Mouse (Mus musculus) layer of hippocampus, adult 8-10 months (tissue): ENCODE results near the gene Cisd1. TPM values are rescaled to one million over a fixed set of nuclear protein-coding genes. Genes with fewer than 3 reads are reported as not detected.

Experiments
- DNase-seq, 2 experiments: peaks; one replicate each; pipeline ENCODE4 v3.0.0; 2022; ENCODE audit warnings: low spot score in 2 of 2
- total RNA-seq, 4 experiments: library from RNA; stranded (reverse); gene quantifications; 2 replicates each; pipeline ENCODE4 v1.2.4; 2022

The Cisd1 gene
- total RNA-seq, 4 experiments from 2014 or later, result 117 to 140 (median 130) TPM

DNA sequence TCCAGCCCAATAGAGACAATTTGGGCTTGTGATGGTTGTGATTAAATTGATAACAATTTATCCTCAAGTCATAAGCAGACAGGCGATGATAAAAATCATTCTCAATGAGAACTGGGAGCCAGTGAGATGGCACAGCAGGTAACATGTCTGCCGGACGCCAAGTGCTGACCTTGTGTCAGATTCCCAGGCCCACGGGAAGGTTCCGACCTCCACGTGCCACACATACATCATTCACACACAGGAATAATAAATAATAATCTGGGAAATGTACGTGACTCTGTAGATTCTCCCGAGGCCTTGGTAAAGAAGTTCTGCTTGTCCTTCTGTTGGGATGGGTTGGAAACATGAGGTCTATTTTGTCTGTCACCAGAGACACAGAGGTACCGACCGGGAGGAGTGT is 17.4 kb downstream of the Cisd1 start:
- no peak for DNase-seq

DNA sequence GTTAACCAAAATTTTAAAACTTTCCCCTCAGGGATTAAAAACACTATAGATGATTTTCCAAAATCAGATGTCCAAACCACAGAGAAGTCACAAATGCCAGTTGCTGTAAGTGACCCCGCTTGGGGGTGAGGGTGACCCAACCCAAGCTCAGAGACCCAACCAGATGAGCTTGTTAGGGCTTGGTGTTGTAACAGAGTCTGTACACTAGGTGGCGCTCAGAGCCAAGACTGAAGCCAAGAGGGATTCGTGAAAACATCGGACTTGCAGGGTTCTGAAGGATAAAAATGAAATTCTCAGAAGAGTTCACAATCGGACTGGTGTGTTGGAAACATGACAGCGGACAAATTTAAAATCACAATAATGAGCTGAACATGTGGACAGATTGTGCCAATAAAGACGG is 18.0 kb downstream of the Cisd1 start:
- peak in 1 of 2 experiments; percentile 77 for DNase-seq

DNA sequence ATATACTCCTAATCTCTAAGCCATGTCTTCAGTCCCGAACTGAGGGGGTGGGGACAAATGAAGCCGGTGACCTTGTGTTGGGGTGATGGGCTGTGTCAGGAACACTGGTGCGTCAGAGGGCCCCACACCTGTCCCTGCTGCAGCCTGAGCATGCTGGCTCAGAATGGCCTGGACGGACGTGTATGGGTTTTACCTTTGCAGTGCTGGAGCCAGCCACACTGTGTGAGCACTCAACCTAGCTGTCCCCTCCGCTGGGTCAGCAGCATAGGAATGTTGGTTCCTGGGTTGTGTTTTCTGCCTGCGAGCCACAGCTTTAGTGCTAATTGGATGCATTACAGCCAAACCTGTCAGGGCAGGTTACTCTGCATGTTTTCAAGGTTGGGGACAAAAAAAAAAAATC is 18.6 kb downstream of the Cisd1 start:
- no peak for DNase-seq

DNA sequence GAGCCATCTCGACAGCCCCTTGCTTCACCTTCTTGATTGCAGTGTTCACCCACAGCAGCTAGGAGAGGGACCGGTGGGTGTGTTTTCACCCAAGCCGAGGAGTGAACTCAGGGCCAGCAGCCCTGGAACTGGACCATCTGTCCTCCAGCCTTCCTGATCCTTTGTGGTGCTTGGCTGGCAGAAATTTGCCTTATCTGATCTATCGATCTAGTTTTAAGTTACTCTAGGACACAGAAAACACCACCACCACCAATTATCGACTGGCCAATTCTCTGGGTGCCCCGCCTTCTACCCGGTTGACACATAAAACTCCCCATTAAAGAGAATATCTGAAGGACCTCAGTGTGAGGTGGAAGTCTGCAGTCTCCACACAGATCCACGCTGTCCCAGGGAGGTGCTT is 21.1 kb downstream of the Cisd1 start:
- no peak for DNase-seq

DNA sequence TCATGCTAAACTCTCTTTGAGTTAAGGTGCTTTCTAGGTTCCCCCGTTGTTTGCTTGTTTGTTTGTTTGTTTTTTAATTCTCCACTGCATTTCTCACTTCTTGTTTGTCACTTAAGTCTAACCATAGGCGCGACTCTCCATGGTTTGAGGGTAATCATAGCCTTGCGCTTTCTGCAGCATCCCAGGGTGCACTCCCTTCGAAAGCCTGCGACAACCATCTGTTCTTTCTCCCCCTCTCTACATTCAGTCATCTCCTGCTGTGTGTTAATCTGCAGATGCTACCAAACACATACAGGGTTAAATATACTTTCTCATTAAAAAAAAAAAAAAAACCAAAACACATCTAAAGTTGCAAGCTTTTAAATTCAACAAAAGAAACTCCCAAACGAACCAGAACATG is 28.3 kb downstream of the Cisd1 start:
- DNase-seq, result no peak

DNA sequence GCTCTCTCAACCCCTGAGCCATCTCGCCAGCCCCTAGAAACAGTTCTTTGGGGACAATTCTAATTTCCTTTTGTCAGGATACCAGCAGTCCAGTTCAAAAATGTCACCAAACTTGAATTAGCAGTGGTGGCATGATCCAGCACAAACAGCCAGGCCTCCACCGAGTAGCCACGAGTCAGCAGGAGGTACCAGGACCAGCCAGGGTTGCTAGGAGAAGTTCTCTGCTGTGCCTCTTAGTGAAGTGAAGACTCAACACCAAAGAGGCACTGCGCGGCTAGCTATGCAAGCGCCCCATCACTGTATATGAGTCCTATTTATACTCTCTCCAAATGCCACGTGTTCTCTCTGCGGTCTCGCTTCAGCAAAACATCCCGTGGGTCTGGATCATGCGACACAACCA is 28.7 kb downstream of the Cisd1 start:
- no peak for DNase-seq

DNA sequence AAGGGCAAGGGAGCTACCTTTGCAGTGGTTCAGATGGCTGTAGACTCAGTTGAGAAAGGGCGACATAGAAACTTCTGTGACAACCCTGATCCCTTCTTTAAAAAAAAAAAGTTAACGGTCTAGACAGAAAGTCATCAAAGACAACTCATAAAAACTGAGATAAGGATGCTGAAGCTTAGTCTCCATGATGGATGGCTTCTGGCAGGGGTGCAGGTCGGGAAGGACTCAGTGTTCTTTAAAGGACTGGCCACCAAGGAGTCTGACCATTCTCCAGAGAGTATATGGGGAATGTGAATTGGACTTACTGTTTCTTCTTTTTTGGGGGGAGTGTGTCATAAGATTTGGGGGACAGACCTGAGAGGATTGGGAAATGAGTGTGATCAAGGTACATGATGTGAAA is 30.2 kb downstream of the Cisd1 start:
- DNase-seq, result no peak

DNA sequence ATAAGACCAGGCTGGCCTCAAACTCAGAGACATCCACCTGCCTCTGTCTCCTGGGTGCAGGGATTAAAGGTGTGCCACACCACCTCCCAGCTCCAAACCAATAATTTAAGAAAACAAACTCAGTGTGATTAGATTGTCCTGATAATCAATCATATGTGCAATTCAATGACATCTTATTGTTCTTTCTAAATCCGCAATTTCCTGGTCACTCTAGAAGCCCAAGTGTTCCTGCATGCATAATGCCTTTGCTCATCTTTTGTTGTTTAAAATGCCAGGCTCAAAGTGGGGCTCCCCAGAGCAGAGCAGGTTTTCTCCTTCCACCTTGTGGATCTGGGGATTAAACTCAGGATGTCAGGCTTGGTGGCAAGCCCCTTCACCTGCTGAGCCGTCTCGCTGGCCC is 34.5 kb downstream of the Cisd1 start:
- no peak for DNase-seq

DNA sequence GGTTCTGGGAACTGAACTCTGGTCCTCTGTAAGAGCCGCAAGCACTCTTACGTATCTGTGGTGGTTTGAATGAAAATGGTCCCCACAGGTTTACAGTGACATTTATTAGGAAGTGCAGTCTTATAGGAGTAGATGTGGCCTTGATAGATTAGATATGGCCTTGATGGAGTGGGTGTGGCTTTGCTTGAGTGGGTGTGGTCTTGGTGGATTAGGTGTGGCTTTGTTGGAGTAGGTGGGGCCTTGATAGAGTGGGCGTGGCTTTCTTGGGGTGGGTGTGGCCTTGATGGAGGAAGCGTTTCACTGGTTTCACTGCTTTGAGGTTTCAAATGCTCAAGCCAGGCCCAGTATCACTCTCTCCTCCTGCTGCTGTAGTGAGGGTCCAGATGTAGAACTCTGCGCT is 36.6 kb downstream of the Cisd1 start:
- no peak for DNase-seq

DNA sequence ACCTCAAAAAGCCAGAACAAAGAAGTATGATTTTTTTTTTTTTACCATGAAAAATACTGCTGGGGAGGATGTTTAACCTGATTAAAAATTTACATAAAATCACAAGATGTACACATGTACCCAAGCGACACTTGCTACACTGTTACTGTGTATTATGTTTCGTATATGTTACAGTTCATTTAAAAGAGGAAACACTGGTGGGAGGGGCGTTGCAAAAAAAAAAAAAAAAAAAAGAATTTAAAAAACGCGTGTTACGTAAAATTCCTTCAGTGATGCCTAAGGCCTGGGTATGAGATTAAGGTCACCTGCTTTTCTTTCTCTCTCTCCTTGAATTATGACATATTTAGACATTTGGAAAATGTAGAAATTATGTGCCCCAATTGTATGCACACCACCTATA is 38.0 kb downstream of the Cisd1 start:
- DNase-seq, result no peak

DNA sequence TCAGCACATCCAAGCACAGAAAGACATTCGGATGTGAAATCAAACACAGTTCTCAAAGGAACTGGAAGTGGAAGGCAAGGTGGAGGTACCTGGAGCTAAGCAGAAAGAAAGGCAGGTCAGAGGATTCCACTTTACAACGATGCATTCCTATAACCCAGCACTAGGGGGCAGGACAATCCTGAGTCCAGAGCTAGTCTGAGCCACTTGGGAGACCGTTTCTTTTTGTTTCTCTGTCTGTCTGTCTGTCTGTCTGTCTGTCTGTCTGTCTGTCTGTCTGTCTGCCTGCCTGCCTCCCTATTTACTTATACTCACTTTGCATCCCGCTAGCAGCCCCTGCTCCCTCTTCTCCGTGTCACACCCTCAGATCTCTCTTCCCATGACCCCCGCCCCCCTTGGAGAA is 38.6 kb downstream of the Cisd1 start:
- DNase-seq, result no peak

DNA sequence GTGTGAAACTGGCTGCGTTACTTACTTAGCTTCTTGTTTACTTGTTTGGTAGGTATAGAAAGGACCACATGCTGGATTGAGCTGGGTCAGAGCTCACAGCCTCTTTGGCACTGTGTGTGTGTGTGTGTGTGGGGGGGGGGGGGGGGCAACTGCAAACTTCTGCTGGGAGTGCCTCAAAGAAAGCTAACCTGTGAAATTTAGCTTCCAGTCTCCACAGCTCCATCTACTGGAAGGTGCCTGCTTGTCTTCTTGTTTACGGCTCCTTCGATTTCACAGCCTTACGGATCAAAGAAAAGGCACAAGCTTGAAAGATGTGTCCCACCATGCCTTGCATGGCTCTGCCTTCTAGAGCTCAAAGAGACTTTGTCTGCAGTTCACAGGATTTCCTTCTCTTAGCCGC is 42.3 kb downstream of the Cisd1 start:
- no peak for DNase-seq

DNA sequence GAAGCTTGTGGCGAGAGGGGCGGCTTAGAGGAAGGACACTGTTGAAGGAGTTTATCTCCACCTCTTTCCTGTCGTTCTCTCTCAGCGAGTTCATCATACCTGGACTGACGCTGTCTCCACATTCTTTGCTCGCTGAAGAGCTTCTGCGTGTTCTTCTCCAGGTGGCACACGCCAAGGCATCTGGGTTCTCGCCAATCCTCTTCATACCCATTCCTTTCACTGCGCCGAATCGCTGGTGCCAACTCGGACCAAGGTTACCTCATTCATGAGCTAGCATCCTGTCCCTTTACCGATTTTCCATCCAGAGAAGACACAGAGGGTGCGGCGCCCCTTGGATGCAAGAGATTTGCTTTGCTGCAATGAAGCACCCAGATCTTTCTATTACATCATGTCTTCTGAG is 44.6 kb downstream of the Cisd1 start:
- DNase-seq, result no peak

DNA sequence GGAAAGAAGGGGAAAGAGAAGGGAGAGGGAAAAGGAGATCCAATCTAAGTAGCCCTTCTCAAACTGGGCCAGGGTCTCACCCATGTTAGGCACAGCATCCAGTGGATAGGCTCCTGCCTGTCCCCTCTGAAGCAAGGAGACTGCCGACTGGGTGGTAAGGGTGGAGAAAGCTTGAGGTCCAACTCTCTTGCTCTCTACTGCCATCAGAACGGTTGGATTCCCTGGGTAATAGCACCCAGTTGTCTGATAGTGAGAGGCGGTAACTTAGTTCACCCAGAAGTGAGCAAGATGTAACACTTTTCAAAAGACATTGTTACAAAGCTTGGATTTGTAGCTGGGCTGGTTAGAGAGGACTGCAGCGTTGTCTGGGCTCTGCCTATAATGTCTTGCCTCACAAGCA is 51.5 kb downstream of the Cisd1 start:
- DNase-seq, result no peak

DNA sequence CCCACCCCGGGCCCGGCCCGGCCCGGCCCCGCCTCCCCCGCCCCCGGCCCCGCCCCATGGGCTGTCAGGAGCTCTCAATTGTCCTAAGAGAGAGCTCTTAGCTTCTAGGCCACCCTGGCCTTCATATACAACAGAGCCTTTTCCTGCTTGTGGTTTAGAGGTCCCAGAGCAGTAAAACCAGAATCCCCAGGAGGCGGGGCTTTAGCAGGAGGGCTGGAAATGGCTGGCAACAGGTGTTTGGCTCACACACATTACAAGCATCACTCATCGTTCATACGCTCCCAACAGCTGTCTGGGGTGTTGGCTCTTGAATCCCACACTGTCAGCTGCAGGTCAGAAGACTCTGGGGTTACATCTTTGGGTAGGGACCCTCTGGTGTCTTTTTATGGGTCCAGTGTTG is 52.5 kb downstream of the Cisd1 start:
- no peak for DNase-seq

DNA sequence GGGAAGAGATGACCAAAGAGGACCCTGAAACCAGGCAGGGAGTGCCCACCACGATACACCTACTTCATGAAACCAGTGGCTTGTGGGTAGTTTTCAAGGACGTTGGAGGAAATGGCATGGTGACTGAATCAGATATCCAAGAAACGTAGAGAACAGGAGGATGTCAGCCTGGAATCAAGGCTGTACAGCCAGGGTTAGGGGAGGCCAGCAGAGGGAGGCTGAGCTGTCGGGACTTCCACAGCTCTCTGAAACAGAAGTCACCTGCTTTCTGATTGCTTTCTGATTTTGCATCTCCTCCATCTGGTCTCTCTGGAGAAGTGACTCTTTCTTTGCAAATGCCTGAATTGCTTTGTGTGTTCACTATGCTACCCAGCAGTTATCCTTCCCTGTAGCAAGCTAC is 53.0 kb downstream of the Cisd1 start:
- DNase-seq, result no peak

DNA sequence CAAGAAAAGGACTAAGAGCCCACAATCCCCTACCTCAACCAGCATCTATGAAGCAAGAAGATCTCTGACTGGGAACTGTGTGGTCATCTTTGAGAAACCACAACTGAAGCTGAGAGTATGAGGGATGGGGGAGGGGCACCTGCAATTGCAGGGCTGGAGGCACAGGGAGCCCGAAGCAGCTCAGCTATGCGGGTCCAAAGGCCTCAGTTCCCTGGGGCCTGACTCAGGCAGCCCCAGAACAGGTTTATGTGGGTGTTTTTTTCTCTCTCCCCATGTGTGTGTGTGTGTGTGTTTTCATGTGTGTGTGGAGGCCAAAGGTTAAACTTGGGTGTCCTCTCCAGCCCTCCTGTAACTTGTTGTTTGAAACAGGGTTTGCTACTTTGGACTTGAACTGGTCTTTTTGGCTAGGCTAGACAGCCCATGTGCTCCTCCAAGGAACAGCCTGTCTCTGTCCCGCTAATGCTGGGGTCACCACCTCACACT is 53.5 kb downstream of the Cisd1 start:
- DNase-seq, result no peak

DNA sequence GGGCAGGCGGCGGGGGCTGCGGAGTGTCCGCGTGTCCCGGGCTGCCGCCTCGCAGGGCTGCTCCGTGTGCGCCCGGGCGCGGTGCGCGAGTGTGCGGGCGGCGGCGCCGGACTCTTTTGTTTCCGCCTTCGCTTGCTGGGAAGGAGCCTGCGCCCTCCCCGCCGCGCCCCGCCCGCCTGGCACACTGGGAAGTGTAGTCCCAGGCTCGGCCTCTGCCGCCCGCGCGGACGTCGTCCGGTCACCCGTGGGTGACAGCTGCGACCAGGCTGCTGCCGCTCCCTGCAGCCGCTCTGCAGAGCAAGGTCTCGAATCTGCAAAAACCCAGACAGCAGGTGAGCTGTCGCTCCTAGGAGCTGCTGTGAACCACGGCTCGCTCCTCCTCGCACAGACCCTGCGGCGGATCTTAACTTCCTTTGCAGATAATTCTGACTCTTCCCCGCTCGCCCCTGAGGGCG is 59.6 kb downstream of the Cisd1 start, which contains the start of gene Ube2d1:
TSS of gene Ube2d1 (minus strand) at position 137 of the 455 bp plus-strand sequence.
- peak; percentile 81 to 88 for DNase-seq

DNA sequence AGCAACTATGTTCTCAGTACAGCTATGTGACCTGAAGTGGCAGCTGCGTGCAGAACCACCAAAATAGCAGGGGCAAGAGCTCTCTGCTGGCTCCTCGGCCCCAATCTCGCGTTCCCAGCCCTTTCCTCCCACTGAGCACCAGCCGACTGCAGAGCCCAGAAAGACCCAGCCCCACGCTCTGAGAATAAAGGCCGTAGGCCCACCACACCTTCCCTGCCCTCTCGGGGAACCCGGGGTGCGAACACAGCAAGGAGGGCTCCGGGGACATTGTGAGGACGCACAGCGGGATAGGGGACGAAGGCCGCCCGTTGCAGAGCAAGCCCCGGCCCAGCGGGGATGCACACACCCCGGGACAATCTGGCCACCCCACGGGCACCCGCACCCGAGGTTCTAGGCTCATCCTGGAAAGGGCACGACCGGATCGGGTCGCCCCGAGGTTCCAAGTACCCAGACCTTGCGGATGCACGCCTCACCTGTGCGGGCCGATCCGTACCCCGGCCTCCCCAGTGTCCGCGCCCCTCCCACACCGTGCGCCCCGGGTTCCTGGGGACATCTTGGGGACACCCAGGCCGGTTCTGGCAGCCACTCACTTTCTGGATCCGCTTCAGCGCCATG is 60.1 kb downstream of the Cisd1 start:
- peak in 1 of 2 experiments; percentile 29 for DNase-seq

DNA sequence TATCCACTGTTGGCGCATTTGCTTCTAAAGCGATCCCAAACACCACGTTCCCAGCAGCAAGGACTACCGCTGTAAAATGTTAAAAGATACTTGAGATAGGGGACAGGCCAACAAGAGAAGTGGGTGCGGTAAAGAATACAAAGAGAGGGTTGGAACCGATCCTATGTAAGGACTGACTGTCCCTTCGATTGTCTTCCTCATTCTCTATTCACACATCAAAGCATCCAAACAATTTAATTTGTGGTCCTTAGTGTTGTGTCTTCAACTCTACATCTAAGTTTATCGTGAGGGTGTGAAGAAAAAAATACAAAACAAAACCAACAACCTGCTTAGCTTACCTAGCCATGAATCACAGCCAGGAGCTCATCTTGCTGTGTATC is 60.6 kb downstream of the Cisd1 start:
- DNase-seq, result no peak
